Mouse (Mus musculus) midbrain, embryonic 10.5 days (tissue): Measurements from ENCODE around the gene Ift88. TPM values are rescaled to one million over a fixed set of nuclear protein-coding genes. Genes with fewer than 3 reads are reported as not detected.
"Not testable (repeated sequence)": the region's sequence is repeated elsewhere in the genome, so short reads cannot be mapped to it uniquely, and the experiment has no call there.

Experiments used
- DNase-seq: peaks from one replicate; pipeline ENCODE4 v3.0.0-alpha.2; 2017; ENCODE audit warnings: low spot score
- H3K27ac ChIP-seq: fragments of 300-500 bp; sonication (generic); replicated peaks from 2 replicates; pipeline ENCODE4 v1.5.1; 2016; ENCODE audit warnings: mild to moderate bottlenecking
- H3K27me3 ChIP-seq: fragments of 300-500 bp; sonication (generic); 2 replicates; pipeline ENCODE4 v1.6.1; 2016; ENCODE audit warnings: low read depth, mild to moderate bottlenecking; ENCODE audit not compliant: poor library complexity, severe bottlenecking
- H3K36me3 ChIP-seq: fragments of 300-500 bp; sonication (generic); 2 replicates; pipeline ENCODE4 v1.6.1; 2016; ENCODE audit warnings: mild to moderate bottlenecking, moderate library complexity
- H3K4me1 ChIP-seq: fragments of 300-500 bp; sonication (generic); 2 replicates; pipeline ENCODE4 v1.6.1; 2016
- H3K4me3 ChIP-seq: fragments of 300-500 bp; sonication (generic); 2 replicates; pipeline ENCODE4 v1.5.1; 2016; ENCODE audit warnings: mild to moderate bottlenecking, moderate library complexity
- H3K9me3 ChIP-seq: fragments of 300-500 bp; sonication (generic); replicated peaks from 2 replicates; pipeline ENCODE4 v1.6.1; 2016; ENCODE audit warnings: mild to moderate bottlenecking
- WGBS: fragments of 180-500 bp; shearing (Covaris S2); methylation state at CpG from one replicate; pipeline ENCODE4 v1.1.7; 2016; 5-methylcytosine and 5-hydroxymethylcytosine counted together
- polyA plus RNA-seq: library from polyadenylated mRNA; unstranded; fragments of >200 nt; fragmentation: Nextera tagmentation; extraction: Ambion mirVana; gene quantifications from 2 replicates; pipeline ENCODE4 v1.2.1, GENCODE M21; 2016

Gene Ift88
- polyA plus RNA-seq, 1 experiment from 2014 or later = 12.1 TPM

GRCm38 (mm10) chr14:57398813-57399427 lies 24.9 kb upstream of the Ift88 start:
- peak overlapping the region; percentile 78 for H3K4me3 ChIP-seq
- no peaks in the 10 kb centered on the region for H3K9me3 ChIP-seq
- WGBS = 28% methylated on average over 13 of the region's 13 CpGs
- peaks cover 33% of the 10 kb centered on the region for H3K27me3 ChIP-seq
- no peaks in the 10 kb centered on the region for H3K36me3 ChIP-seq
- H3K4me1 ChIP-seq = peaks cover 16% of the 10 kb centered on the region
- peak; percentile 18 for DNase-seq
- 0 out of 2 replicates have a peak overlapping the region, but pooled peaks have one; percentile 81 for H3K27ac ChIP-seq

DNA sequence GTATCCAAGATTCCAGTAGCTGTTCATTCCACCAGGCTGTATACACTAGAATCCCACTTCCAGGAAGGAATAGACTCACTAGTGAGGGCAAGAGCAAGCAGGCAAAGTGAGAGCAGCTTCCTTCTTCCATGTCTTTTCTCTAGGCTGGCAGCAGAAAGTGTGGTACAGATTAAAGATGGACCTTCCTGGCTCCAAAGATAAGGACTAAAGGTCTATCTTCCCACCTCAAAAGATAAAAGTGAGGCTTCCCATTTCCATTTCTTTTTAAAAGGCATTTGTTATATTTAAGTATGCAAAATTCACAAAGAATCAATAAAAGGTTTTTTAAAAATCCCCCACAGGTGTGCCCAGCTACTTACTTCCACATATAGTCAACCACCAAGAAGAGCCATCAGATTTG lies 21.0 kb upstream of the Ift88 start:
- H3K36me3 ChIP-seq = no peaks in the 10 kb centered on the region
- H3K4me3 ChIP-seq = no peak overlapping the region
- H3K27ac ChIP-seq = no peak overlapping the region
- peaks cover 23% of the 10 kb centered on the region for H3K4me1 ChIP-seq
- no peak for DNase-seq
- H3K9me3 ChIP-seq = no peaks in the 10 kb centered on the region
- H3K27me3 ChIP-seq = peaks cover 10% of the 10 kb centered on the region

DNA sequence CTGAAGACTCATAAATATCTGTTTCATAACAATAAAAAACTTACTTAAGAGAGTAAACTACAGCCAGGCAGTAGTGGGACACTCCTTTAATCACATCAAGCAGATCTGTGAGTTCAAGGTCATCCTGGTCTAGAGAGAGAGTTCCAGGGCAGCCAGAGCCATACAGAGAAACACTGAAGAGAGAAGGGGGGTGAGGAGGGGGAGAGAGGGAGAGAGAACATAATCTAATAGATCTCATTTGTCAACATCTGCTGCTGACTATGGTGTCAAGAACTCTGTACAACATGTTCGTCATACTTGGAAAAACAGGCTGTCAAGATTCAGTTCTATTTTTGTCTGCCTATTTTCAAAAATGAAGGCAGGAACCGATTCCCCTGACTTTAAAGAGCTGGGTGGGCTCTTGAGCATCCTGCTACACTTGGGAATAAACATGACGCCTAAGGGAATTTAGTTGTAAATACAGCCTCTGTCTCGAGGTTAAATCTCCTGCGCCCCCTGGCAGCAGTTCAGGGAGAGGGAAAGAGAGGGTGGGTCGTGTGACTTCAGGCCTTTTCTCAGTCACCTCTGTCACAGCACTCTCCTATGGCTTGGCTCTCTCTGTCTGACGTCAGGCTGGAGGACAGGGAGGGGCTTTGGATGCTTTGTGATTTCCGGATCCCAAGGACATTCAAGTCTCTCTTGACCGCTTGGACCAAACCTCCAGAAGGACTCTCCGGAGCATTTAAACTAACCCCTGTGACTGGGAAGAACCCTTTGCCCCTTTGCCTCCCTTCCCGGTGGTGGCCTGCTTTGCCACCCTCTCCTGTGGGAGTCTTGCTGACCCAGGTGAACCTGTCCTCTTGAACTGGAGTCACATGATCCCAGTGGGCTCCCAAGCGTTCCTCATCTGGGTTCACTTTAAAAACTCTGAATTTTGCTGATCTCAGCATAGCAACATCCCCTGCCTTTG lies 16.5 kb upstream of the Ift88 start:
- H3K4me3 ChIP-seq = peak overlapping the region; percentile 46
- no peaks in the 10 kb centered on the region for H3K9me3 ChIP-seq
- peak; percentile 72 for DNase-seq
- H3K27ac ChIP-seq = peak overlapping the region; percentile 69
- H3K27me3 ChIP-seq = no peaks in the 10 kb centered on the region
- no peaks in the 10 kb centered on the region for H3K36me3 ChIP-seq
- peaks cover 12% of the 10 kb centered on the region for H3K4me1 ChIP-seq
- WGBS = 8% methylated on average over 12 of the region's 12 CpGs

DNA sequence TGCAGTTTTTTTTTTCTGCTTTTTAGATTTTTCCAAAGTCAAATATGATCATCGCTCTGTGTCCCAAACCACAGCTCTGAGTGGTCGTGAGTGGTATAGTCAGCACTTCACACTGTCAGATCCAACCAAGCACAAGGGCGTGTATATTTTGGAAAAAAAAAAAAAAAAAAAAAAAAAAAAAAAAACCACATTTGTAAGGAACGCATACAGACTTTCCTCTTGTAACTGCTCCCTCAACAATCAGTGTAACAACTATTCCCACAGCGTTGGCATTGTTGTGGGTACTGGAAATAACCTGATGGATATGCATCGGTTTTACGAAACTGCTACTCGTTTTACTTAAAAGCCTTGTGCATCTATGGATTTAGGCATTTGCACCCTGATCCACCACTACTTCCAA lies 15.8 kb upstream of the Ift88 start:
- Histone ChIP-seq H3K4me1 (peaks cover 13% of the 10 kb centered on the region), H3K9me3 (no peaks in the 10 kb centered on the region), H3K36me3 (no peaks in the 10 kb centered on the region), H3K4me3 (no peak overlapping the region), H3K27me3 (no peaks in the 10 kb centered on the region), H3K27ac (no peak overlapping the region)
- DNase-seq = no peak
- 79% methylated on average over 8 of the region's 8 CpGs for WGBS

DNA sequence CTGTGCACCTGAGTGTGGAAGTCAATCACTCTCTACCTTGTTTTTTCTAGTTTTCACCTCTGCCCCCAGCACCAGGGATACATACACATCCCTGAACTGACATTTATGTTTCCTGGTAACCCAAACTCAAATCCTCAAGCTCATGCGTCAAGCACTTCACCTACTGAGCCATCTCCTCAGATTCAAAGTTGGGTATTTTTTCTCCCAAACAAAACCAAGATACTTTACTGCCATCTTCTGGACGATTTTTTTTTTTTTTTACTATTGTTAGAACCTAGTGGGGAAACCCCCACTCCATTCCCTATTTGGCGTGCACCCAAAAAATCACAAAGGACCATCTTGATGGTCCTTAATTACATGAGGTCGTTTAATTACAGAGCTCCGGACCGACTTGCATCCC lies 14.8 kb upstream of the Ift88 start:
- no peaks in the 10 kb centered on the region for H3K36me3 ChIP-seq
- peaks cover 13% of the 10 kb centered on the region for H3K4me1 ChIP-seq
- H3K27me3 ChIP-seq = no peaks in the 10 kb centered on the region
- H3K9me3 ChIP-seq = no peaks in the 10 kb centered on the region
- no peak for DNase-seq
- no peak overlapping the region for H3K27ac ChIP-seq
- H3K4me3 ChIP-seq = no peak overlapping the region
- WGBS = 45% methylated on average over 6 of the region's 6 CpGs

GRCm38 (mm10) chr14:57412166-57412565 lies 11.7 kb upstream of the Ift88 start:
- no peak for DNase-seq
- H3K4me3 ChIP-seq = no peak overlapping the region
- no peak overlapping the region for H3K27ac ChIP-seq
- H3K4me1 ChIP-seq = peaks cover 10% of the 10 kb centered on the region
- no peaks in the 10 kb centered on the region for H3K27me3 ChIP-seq
- H3K9me3 ChIP-seq = no peaks in the 10 kb centered on the region
- 77% methylated on average over 7 of the region's 7 CpGs for WGBS
- no peaks in the 10 kb centered on the region for H3K36me3 ChIP-seq

GRCm38 (mm10) chr14:57417187-57417586 lies 6.7 kb upstream of the Ift88 start:
- Histone ChIP-seq H3K36me3 (no peaks in the 10 kb centered on the region), H3K9me3 (no peaks in the 10 kb centered on the region), H3K4me1 (0 out of 2 replicates have a peak, but pooled peaks cover 2% of the 10 kb centered on the region), H3K4me3 (no peak overlapping the region), H3K27me3 (no peaks in the 10 kb centered on the region), H3K27ac (no peak overlapping the region)
- WGBS = 96% methylated on average over 2 of the region's 2 CpGs
- no peak for DNase-seq

- H3K27me3 ChIP-seq = no peaks in the 10 kb centered on the region
- H3K9me3 ChIP-seq = no peaks in the 10 kb centered on the region
- H3K36me3 ChIP-seq = no peaks in the 10 kb centered on the region
- H3K4me3 ChIP-seq = peak overlapping the region; percentile 89
- DNase-seq = no peak
- peaks cover 22% of the 10 kb centered on the region for H3K4me1 ChIP-seq
- under 1% methylated on average over 24 of the region's 24 CpGs for WGBS
- H3K27ac ChIP-seq = peak overlapping the region; percentile 89
Measured at GRCm38 (mm10) chr14:57424212-57424561, 325 bp downstream of the Ift88 start.

- H3K27me3 ChIP-seq = no peaks in the 10 kb centered on the region
- peaks cover 6% of the 10 kb centered on the region; the same call in 1 of the 2 replicates for H3K36me3 ChIP-seq
- WGBS = 86% methylated on average over 2 of the region's 2 CpGs
- no peaks in the 10 kb centered on the region for H3K9me3 ChIP-seq
- H3K4me3 ChIP-seq = no peak overlapping the region
- H3K4me1 ChIP-seq = peaks cover under 1% of the 10 kb centered on the region; the same call in 1 of the 2 replicates
- H3K27ac ChIP-seq = no peak overlapping the region
- DNase-seq = no peak
Measured at GRCm38 (mm10) chr14:57430451-57430850, 6.6 kb downstream of the Ift88 start.

DNA sequence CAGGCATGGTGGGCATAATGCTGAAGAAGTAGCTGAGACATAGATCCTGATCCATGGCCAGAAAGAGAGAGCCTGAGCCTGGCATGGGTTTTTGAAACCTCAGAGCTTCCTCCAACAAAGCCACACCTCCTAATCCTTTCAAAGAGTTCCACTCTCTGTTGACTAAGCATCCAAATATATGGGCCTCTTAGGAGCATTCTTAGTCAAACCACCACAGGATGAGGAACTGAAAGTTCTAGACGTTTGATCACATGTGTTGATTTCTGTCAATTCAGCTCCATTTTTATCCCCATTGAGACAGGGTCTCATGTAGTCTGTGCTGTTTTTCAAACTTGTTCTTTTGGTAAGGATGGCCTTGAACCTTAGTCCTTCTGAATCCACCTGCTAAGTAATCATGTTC lies 28.7 kb downstream of the Ift88 start:
- WGBS = 86% methylated on average over 1 of the region's 1 CpGs
- no peaks in the 10 kb centered on the region for H3K4me1 ChIP-seq
- H3K27me3 ChIP-seq = no peaks in the 10 kb centered on the region
- no peak overlapping the region for H3K27ac ChIP-seq
- H3K9me3 ChIP-seq = no peaks in the 10 kb centered on the region
- DNase-seq = no peak
- peaks cover 33% of the 10 kb centered on the region for H3K36me3 ChIP-seq
- H3K4me3 ChIP-seq = no peak overlapping the region

- H3K4me3 ChIP-seq = no peak overlapping the region
- H3K27me3 ChIP-seq = no peaks in the 10 kb centered on the region
- no peak overlapping the region for H3K27ac ChIP-seq
- H3K9me3 ChIP-seq = no peaks in the 10 kb centered on the region
- WGBS = 91% methylated on average over 5 of the region's 5 CpGs
- DNase-seq = no peak
- peaks cover 8% of the 10 kb centered on the region for H3K36me3 ChIP-seq
- no peaks in the 10 kb centered on the region for H3K4me1 ChIP-seq
Measured at GRCm38 (mm10) chr14:57459883-57460282, 36.0 kb downstream of the Ift88 start.

DNA sequence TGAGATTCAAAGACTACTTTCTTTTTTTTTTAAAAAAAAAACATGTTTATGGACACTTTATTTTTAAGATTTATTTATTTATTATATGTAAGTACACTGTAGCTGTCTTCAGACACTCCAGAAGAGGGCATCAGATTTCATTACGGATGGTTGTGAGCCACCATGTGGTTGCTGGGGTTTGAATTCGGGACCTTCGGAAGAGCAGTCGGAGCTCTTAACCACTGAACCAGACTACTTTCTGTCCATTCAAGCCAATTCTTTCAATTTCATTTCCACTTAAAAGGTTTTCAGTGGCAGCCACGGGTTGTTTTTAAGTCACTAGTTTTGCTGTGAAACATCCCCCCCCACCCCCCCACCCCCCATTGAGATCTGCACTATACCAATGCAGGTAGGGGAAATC lies 36.5 kb downstream of the Ift88 start:
- DNase-seq, H3K27ac ChIP-seq, H3K9me3 ChIP-seq, H3K36me3 ChIP-seq, H3K27me3 ChIP-seq, H3K4me1 ChIP-seq, H3K4me3 ChIP-seq: not testable (repeated sequence)
- WGBS = 81% methylated on average over 5 of the region's 5 CpGs

DNA sequence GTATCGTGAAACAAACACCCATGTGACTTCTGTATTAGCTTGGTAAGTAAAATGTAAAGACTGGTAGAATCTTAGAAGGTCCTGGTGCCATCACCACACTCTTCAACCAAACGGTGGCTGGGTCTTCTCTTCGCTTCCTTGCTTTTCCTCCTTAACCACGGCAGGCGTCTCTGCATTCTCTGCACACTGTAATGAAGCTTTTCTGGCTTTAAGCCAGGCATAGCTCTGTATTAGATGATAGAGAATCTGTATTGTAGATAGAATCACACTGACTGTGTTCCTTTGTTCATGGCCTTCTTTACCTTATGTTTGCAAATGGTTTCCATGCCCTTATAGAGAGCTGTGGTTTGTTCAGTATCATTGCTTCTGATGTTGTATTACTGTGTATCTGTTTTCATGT lies 39.0 kb downstream of the Ift88 start:
- Histone ChIP-seq H3K4me3 (no peak overlapping the region), H3K27me3 (no peaks in the 10 kb centered on the region), H3K36me3 (peaks cover 8% of the 10 kb centered on the region), H3K9me3 (no peaks in the 10 kb centered on the region), H3K4me1 (no peaks in the 10 kb centered on the region), H3K27ac (no peak overlapping the region)
- WGBS = 94% methylated on average over 5 of the region's 5 CpGs
- DNase-seq = no peak
